Mouse (Mus musculus): ENCODE results near the gene Numb. TPM values are rescaled to one million over a fixed set of nuclear protein-coding genes. Genes with fewer than 3 reads are reported as not detected.

Numb gene
- polyA plus RNA-seq, 1 experiment from 2014 or later = 52.6 TPM

GRCm38 (mm10) chr12:83800943-83801342 is 120.8 kb downstream of the Numb start:
- H3K4me3 ChIP-seq (ENCODE audit: low read depth, low read length) = no peak overlapping the region
- H3K27ac ChIP-seq (ENCODE audit: low read length) = no peak overlapping the region
- H3K9ac ChIP-seq (replicated peaks; ENCODE audit: low read depth) = no peak overlapping the region
- H3K27me3 ChIP-seq (replicated peaks; ENCODE audit: insufficient read depth, low read length) = no peaks in the 10 kb centered on the region
- no peaks in the 10 kb centered on the region for H3K9me3 ChIP-seq (ENCODE audit: low read length)
- H3K36me3 ChIP-seq (ENCODE audit: insufficient read depth, low read length) = peaks cover 59% of the 10 kb centered on the region
- no peak for ATAC-seq
- H3K4me1 ChIP-seq (ENCODE audit: insufficient read depth, low read depth, low read length) = no peaks in the 10 kb centered on the region
- H3K4me2 ChIP-seq (replicated peaks; ENCODE audit: low read depth, low read length) = no peak overlapping the region
- DNase-seq (ENCODE audit: low spot score) = no peak
- TF ChIP-seq EP300 (IDR thresholded peaks at IDR 0.05) (no peak), CTCF (IDR thresholded peaks at IDR 0.05) (no peak)
- 67% methylated on average over 9 of the region's 9 CpGs for WGBS

GRCm38 (mm10) chr12:83798313-83798712 is 123.4 kb downstream of the Numb start:
- Histone ChIP-seq H3K9me3 (ENCODE audit: low read length) (no peaks in the 10 kb centered on the region), H3K9ac (replicated peaks; ENCODE audit: low read depth) (no peak overlapping the region), H3K4me3 (ENCODE audit: low read depth, low read length) (no peak overlapping the region), H3K4me1 (ENCODE audit: insufficient read depth, low read depth, low read length) (no peaks in the 10 kb centered on the region), H3K27me3 (replicated peaks; ENCODE audit: insufficient read depth, low read length) (no peaks in the 10 kb centered on the region), H3K4me2 (replicated peaks; ENCODE audit: low read depth, low read length) (no peak overlapping the region), H3K27ac (ENCODE audit: low read length) (no peak overlapping the region), H3K36me3 (ENCODE audit: insufficient read depth, low read length) (peaks cover 46% of the 10 kb centered on the region)
- WGBS = 92% methylated on average over 5 of the region's 5 CpGs
- TF ChIP-seq CTCF (IDR thresholded peaks at IDR 0.05) (no peak), EP300 (IDR thresholded peaks at IDR 0.05) (no peak)
- ATAC-seq (no peak), DNase-seq (ENCODE audit: low spot score) (no peak)

- H3K4me3 ChIP-seq (ENCODE audit: low read depth, low read length) = no peak overlapping the region
- no peak overlapping the region for H3K27ac ChIP-seq (ENCODE audit: low read length)
- no peaks in the 10 kb centered on the region for H3K9me3 ChIP-seq (ENCODE audit: low read length)
- 88% methylated on average over 7 of the region's 7 CpGs for WGBS
- H3K36me3 ChIP-seq (ENCODE audit: insufficient read depth, low read length) = peaks cover 34% of the 10 kb centered on the region
- no peak overlapping the region for H3K4me2 ChIP-seq (replicated peaks; ENCODE audit: low read depth, low read length)
- no peaks in the 10 kb centered on the region for H3K27me3 ChIP-seq (replicated peaks; ENCODE audit: insufficient read depth, low read length)
- no peaks in the 10 kb centered on the region for H3K4me1 ChIP-seq (ENCODE audit: insufficient read depth, low read depth, low read length)
- DNase-seq (ENCODE audit: low spot score) = no peak
- TF ChIP-seq EP300 (IDR thresholded peaks at IDR 0.05) = no peak
- TF ChIP-seq CTCF (IDR thresholded peaks at IDR 0.05) = no peak
- H3K9ac ChIP-seq (replicated peaks; ENCODE audit: low read depth) = no peak overlapping the region
- ATAC-seq = no peak
Measured at GRCm38 (mm10) chr12:83795586-83795985, 126.1 kb downstream of the Numb start.

GRCm38 (mm10) chr12:83795051-83795450 is 126.7 kb downstream of the Numb start:
- no peaks in the 10 kb centered on the region for H3K9me3 ChIP-seq (ENCODE audit: low read length)
- DNase-seq (ENCODE audit: low spot score) = no peak
- WGBS = 56% methylated on average over 2 of the region's 2 CpGs
- H3K27me3 ChIP-seq (replicated peaks; ENCODE audit: insufficient read depth, low read length) = no peaks in the 10 kb centered on the region
- peaks cover 29% of the 10 kb centered on the region for H3K36me3 ChIP-seq (ENCODE audit: insufficient read depth, low read length)
- no peak overlapping the region for H3K27ac ChIP-seq (ENCODE audit: low read length)
- H3K4me1 ChIP-seq (ENCODE audit: insufficient read depth, low read depth, low read length) = no peaks in the 10 kb centered on the region
- no peak for ATAC-seq
- no peak overlapping the region for H3K4me2 ChIP-seq (replicated peaks; ENCODE audit: low read depth, low read length)
- no peak overlapping the region for H3K9ac ChIP-seq (replicated peaks; ENCODE audit: low read depth)
- TF ChIP-seq CTCF (IDR thresholded peaks at IDR 0.05) = no peak
- no peak for TF ChIP-seq EP300 (IDR thresholded peaks at IDR 0.05)
- H3K4me3 ChIP-seq (ENCODE audit: low read depth, low read length) = no peak overlapping the region

- Histone ChIP-seq H3K9me3 (ENCODE audit: low read length) (no peaks in the 10 kb centered on the region), H3K27me3 (replicated peaks; ENCODE audit: insufficient read depth, low read length) (no peaks in the 10 kb centered on the region), H3K4me2 (replicated peaks; ENCODE audit: low read depth, low read length) (no peak overlapping the region), H3K4me3 (ENCODE audit: low read depth, low read length) (no peak overlapping the region), H3K27ac (ENCODE audit: low read length) (no peak overlapping the region), H3K4me1 (ENCODE audit: insufficient read depth, low read depth, low read length) (no peaks in the 10 kb centered on the region), H3K36me3 (ENCODE audit: insufficient read depth, low read length) (peaks cover 18% of the 10 kb centered on the region), H3K9ac (replicated peaks; ENCODE audit: low read depth) (no peak overlapping the region)
- ATAC-seq (no peak), DNase-seq (ENCODE audit: low spot score) (no peak)
- no peak for TF ChIP-seq EP300 (IDR thresholded peaks at IDR 0.05)
- no peak for TF ChIP-seq CTCF (IDR thresholded peaks at IDR 0.05)
- WGBS = 73% methylated on average over 10 of the region's 10 CpGs
Measured at GRCm38 (mm10) chr12:83792706-83793410, 128.9 kb downstream of the Numb start.

- H3K9me3 ChIP-seq (ENCODE audit: low read length) = no peaks in the 10 kb centered on the region
- no peak for TF ChIP-seq EP300 (IDR thresholded peaks at IDR 0.05)
- no peak for TF ChIP-seq CTCF (IDR thresholded peaks at IDR 0.05)
- no peak overlapping the region for H3K27ac ChIP-seq (ENCODE audit: low read length)
- no peak overlapping the region for H3K4me2 ChIP-seq (replicated peaks; ENCODE audit: low read depth, low read length)
- no peak overlapping the region for H3K4me3 ChIP-seq (ENCODE audit: low read depth, low read length)
- no peaks in the 10 kb centered on the region for H3K4me1 ChIP-seq (ENCODE audit: insufficient read depth, low read depth, low read length)
- H3K36me3 ChIP-seq (ENCODE audit: insufficient read depth, low read length) = peaks cover 12% of the 10 kb centered on the region
- ATAC-seq = no peak
- DNase-seq (ENCODE audit: low spot score) = no peak
- 87% methylated on average over 10 of the region's 10 CpGs for WGBS
- no peaks in the 10 kb centered on the region for H3K27me3 ChIP-seq (replicated peaks; ENCODE audit: insufficient read depth, low read length)
- H3K9ac ChIP-seq (replicated peaks; ENCODE audit: low read depth) = no peak overlapping the region
Measured at GRCm38 (mm10) chr12:83791737-83792136, 130.0 kb downstream of the Numb start.

Measured in lung, postnatal 0 days (tissue).